Mouse (Mus musculus): ENCODE data around the gene Arhgef3.
A peak's percentile ranks its signal among the peaks of the same experiment; 100 is the strongest.

Gene Arhgef3

DNA sequence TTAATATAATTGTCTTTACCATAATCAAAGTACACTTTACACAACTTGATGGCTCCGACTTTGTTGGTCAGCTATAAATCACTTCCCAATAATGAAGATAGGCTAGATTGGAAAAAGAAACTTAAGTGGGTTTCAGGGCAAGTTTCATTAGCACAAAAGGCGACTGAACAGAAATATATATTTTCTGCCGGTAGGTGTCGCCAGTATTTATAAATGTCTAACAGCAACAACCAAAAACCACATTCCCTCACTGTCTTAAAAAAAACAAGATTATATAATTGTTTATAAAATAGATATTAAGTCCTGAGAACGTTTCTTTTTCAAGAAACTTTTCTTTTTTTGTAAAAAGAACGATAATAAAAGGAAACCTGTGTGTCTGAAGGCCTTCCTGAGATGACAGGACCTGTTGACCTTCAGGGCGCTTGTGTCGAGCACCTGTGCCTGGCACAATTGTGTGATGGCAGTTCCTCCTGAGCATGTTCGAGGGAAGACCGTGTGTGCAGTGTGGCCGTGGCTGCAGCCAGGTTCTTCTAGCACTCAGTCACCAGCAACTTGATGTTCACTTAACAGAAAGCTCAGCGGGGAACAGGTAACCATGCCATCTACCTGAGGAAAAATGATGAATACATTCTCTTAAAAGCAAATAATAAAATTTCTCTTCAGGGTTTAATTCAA is 223.5 kb downstream of the Arhgef3 start:
- peak in 1 of 2 experiments; percentile 77 for DNase-seq (ENCODE audit: inconsistent age in 2 of 2, low spot score in 1 of 2)

DNA sequence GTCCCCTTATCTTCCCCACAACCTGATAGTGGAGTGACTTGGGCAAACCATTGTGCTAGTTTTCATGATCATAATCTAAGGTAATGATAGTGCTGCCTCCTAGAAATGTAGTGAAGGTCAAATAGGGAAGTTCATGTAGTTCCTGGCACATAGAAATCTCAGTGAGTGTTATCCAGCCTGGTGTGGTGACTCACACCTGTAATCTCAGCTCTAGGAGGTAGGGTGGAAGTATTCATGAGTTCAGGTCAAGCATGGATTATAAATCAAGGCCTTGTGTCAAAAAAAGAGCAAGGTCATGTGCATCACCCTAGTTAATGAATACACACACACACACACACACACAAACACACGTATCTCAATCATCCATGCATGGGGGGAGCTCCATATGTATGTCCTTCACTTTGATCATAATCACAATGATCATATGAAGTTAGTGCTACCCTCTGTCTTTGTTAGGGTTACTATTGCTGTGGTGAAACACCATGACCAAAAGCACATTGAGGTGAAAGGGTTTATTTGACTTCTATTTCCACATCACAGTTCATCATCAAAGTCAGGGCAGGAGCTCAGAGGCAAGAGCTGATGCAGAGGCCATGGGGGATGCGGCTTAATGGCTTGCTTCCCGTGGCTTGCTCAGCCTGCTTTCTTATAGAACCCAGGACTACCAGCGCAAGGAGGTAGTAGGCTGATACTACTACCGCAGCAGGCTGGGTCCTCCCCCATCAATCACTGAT is 226.2 kb downstream of the Arhgef3 start:
- peak; percentile 31 to 64 for DNase-seq (ENCODE audit: inconsistent age in 2 of 2, low spot score in 1 of 2)

DNA sequence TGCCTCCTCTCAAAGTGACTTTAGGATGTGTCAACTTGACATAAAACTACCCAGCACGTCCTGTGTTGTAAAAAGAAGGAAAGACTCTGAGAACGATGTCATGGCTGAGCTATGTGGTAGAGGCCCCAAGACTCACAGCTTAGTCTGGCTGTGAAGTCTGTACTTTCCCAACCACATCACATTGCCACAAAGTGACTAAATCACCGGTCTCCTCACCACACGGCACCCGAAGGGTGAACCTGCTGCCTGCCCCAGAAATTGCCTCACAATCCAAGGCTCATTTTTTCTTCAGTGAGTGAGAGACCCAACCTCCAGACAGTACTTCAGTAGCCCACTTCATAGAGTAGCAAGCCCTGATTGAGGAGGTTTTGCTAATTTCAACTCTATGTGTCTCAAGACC is 226.8 kb downstream of the Arhgef3 start:
- peak in 1 of 2 experiments; percentile 67 for DNase-seq (ENCODE audit: inconsistent age in 2 of 2, low spot score in 1 of 2)

DNA sequence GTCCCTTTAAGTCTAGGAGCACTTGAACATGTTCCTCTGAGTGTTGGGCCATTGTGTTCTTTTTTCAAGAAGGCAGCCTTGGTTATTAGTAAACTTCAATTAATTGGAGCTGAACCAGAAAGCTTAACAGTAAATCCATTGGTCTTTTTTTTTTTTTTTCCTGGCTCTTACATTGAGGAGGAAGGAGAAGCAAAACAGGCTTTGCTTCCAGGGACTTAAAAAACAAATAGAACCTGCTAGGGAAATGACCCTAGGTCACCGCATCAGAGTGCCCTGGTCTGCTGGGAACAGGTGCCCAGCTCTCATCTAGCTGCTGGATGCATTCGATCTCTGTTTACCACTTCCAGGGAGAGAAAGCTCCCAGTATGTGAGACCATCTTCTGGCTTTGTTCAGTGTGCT is 227.8 kb downstream of the Arhgef3 start:
- DNase-seq (ENCODE audit: inconsistent age in 2 of 2, low spot score in 1 of 2): no peak

DNA sequence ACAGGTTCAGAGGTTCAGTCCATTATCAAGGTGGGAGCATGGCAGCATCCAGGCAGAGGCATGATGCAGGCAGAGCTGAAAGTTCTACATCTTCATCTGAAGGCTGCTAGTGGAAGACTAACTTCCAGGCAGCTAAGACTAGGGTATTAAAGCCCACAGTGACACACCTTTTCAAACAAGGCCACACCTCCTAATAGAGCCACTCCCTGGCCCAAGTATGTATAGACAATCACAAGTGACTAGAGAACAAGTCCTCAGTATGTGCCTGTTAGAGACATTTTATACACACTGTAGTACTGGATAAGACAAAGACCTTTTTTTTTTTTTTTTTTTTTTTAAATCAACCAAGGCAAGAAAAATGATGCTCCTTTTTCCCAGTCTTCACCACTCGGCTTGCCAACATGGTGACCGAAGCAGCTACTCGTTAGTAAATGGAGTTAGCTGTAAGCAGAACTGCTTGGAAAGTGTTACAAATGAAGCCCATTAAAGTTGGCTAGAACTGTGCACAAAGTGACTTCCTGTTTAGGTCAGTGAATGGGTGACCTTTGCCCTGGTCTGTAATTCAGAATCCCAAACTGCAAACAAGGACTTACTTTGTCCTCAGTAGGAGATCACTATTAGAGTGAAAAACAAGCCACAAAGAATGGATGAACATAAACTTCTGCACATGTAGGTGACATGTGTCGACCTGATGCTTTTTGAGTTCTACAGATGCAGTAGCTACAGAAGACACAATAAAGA is 229.7 kb downstream of the Arhgef3 start:
- DNase-seq (ENCODE audit: inconsistent age in 2 of 2, low spot score in 1 of 2): no peak

DNA sequence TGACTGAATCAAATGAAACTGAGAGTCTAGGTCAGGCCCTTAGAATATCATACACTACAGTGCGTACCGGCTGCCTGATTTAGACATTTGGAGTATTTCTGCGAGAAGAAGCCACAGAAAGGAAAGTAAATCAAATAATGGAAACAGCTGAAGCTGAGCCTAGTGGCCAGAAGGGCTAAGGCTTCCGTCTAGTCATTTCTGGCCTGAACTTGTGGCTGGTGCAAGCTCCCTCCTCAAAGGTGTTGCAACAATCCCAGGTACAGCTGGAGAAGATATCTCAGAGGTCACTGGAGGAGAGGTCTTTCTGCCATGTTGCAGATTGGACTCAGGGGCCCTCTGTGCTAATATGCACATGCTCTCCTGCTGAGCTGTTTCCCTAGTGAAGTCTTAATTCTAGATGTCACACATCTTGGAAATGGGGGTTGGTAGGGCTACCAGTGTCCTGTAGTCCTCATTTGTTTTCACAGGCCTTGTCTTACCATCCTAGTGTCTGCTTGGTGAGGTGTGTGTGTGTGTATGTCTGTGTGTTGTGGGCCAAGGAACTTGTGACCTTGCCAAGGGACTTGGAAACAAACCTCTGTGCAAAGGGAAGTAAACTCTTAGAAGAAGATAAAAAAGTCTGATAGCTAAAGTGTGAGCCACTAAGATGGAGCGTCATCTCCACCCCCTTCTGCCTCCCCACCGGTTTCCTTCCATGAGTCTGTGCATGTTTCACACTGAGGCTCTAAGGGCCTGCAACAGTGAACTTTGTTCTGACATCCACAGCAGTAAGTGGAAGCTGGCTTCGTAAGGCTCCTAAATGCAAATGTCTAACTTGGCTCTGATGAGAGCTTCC is 230.6 kb downstream of the Arhgef3 start:
- no peak for DNase-seq (ENCODE audit: inconsistent age in 2 of 2, low spot score in 1 of 2)

DNA sequence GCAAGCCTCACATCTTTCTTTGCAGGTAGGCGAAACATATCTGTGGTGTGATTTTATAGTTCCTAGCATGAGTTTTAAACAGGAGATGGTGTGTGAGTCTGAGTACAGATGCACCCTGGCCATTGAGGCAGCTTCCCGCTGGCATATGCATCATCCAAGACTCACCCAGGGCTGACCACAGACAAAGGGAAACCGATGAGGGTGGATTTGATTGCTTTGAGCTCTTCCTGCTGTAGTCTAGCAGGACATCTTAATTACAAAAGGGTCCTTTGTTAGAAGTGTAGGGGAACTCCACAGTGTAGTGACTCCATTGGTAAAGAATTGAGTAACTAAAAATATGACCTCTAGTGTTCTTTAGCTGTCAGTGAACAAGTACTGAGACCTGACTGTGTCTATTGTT is 232.5 kb downstream of the Arhgef3 start:
- DNase-seq (ENCODE audit: inconsistent age in 2 of 2, low spot score in 1 of 2): no peak

DNA sequence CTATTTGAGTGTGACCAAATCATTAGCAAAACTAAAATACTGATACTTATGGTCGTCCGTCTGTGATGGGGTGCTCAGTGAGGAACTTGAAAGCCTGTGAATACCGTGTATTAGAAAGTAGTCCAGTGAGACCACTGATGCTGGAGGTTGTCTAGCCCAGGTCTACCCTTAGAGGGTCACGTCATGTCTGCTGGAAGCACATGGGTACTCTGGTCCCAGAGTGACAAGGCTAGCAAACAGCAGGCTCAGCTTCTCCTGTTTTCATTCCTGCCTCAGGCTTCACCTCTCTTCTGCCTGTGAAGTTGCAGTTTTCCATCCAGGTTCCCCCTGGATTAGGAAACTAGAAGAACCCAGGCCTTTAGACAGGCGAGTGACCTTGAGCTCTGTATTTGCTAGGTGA is 233.0 kb downstream of the Arhgef3 start:
- DNase-seq (ENCODE audit: inconsistent age in 2 of 2, low spot score in 1 of 2): no peak

DNA sequence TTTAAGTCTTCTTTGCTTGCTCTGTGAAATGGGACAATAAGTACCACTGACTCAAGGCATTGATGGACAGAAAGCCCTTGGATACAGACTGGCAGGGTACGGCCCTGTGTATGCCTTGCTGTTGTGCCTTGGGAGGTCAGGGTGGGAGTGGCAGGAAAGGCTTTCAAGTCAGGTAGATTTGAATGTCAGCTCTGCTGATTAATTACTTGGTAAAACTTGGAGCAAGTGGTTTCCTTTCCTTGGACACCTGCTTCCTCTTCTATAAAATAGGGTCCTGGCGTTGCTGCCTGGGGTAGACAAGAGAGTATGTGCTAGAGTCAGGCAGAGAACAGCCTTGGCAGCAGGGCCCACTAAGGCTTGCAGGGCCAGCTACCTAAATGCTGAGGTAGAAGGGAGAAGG is 233.4 kb downstream of the Arhgef3 start:
- DNase-seq (ENCODE audit: inconsistent age in 2 of 2, low spot score in 1 of 2): no peak

DNA sequence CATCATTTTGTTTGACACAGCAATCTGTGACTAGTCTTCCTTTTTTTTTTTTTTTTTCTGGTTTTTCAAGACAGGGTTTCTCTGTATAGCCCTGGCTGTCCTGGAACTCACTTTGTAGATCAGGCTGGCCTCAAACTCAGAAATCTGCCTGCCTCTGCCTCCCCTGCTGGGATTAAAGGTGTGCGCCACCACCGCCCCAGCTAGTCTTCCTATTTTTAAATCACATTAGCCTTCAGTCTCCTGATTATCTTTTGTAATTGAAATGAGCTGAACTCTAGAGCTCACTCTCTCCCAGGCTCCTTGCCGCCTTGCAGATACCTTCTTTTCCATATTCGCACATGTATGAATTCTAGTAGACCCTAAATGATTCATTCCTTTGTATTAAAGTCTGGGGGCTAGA is 234.0 kb downstream of the Arhgef3 start:
- DNase-seq (ENCODE audit: inconsistent age in 2 of 2, low spot score in 1 of 2): no peak

DNA sequence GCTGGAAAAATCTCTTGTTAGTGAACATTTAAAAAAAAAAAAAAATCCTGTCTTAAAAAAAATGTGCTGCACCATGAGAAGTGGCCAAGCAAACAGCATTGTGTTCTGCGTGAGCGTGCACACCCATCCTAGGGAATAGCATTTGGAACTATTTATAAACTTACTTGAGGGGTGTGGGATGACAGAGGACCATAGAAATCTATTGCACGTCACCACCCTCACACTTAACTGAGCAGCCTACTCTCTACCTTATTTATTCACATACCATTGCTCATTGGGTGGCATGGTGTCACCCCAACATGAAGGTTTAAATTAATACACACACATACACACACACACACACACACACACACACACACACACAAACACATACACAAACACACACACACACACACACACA is 234.4 kb downstream of the Arhgef3 start:
- no peak for DNase-seq (ENCODE audit: inconsistent age in 2 of 2, low spot score in 1 of 2)

DNA sequence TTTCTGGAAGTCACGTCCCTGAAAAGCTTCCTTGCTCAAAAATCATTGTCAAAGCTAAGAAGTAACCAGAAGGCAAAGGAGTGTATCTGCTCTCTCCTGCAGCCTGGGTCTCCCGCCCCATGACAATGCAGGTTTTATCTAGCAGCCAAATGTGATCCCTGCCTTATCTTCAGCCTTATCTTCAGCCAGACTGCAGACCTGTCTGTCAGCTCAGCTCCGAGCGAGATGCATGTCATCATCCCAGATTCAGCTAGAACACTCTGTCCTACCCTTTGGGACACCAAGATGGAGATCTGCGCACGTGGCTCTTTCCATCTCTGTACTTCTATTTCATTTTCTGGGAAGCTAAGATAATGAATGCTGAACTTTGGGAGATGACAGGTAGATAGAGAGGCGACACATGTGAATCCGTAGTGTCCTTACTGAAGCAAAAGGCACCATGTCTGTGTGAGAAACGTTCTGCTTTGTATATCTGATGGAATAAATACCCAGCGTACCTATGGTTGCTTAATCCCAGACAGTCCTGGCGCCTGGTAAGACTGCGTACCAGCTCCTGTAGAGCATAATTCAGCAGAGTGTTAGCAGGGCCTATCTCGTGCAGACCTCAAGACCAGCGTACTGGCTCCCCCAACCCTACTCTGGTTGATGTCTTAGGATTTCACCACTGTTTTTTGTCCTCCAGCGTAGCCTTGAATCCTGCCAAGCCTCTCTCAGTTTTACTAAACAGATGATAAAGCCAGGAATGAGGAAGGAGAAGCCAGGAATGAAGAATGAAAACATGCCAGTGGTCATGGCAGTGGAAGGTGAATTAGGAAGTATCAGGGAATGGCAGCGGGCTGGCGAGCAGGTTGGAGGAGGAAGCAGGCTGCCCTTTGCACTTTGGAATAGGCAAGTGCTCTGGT is 235.4 kb downstream of the Arhgef3 start:
- peak; percentile 57 to 74 for DNase-seq (ENCODE audit: inconsistent age in 2 of 2, low spot score in 1 of 2)

DNA sequence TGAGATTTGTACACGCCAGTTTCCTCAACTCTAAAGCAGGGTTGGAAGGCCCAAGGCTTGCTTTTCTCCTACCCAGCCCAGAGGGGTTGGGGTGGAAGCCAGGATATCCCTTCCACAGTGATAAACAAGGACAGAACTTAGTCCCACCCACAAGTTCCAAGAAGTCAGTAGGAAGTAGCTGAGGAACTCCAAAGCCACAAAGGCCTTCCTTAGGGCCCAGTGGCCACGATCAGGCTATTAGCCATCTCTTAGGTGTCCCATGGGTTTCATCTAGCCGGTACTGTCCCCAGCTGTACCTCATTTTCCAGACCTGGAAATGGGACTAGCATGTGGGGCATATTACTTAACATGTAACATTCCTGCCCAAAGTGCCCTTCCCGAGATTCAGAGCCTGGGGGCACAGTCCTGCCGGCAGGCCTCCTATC is 236.4 kb downstream of the Arhgef3 start:
- peak in 1 of 2 experiments; percentile 70 for DNase-seq (ENCODE audit: inconsistent age in 2 of 2, low spot score in 1 of 2)

DNA sequence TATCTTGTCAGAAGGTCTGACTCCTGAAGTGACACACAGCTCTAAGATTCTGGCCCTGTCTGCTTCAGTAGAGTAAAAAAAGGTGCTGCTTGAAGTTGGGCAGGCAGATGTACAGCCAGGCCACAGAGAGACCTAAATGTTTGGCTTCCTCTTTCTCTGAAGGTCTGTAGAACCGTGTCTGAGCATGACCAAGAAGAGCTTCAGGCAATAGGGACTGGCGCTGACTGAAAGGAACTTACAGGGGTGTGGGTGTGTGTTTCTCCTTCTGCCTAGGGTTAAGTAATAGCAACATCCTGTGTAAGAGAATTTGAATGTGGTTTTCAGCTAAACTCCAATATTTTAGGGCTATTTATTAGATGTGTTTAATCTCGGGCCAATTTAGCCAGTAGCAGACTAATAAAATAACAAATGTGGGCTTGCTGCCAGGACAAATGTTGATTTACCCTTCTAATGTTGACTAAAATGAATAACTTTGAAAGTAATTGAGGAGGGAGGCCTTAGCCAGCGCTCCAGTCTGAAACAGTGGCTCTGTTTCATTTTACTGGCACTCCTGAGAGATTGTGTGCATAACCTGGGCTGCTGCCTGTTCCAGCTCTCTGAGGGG is 236.9 kb downstream of the Arhgef3 start:
- peak in 1 of 2 experiments; percentile 84 for DNase-seq (ENCODE audit: inconsistent age in 2 of 2, low spot score in 1 of 2)

DNA sequence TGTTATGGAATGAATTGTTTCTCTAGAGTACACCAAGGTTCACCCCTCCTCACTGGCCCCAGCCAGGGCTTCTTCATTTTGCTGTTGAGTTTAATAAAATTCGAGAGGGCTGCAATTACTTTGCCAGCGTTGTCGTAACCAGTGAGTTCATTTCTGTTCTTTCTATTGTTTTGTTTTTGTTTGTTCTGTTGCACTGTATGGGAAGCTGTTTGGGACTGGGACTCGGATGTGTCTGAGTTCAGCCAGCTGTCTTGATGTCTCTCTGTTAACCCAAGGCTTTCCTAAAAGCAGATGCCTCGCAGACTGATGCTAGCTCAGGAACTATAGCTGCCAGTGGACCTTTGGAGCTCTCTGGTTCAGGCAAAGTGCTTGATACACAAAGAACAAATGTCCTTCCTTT is 237.8 kb downstream of the Arhgef3 start:
- DNase-seq (ENCODE audit: inconsistent age in 2 of 2, low spot score in 1 of 2): no peak

DNA sequence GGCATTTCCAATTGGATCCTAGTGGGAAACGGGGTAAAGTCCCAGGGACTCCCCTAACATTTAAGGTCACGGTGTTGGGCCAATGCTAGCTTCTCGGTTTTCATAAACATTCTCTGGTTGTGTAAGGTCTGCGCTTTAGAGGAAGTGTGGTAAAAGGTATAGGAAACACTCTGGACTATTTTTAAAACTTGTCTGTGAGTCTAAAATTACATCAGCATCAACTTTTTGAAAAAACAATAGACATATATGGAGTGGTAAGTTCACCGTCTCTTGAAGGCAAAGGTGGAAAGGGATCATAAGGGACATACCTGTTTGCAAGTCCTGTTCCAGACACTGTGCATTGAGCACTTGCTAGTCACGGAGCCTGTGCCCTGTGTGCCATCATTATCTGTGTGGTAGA is 240.5 kb downstream of the Arhgef3 start:
- no peak for DNase-seq (ENCODE audit: inconsistent age in 2 of 2, low spot score in 1 of 2)

DNA sequence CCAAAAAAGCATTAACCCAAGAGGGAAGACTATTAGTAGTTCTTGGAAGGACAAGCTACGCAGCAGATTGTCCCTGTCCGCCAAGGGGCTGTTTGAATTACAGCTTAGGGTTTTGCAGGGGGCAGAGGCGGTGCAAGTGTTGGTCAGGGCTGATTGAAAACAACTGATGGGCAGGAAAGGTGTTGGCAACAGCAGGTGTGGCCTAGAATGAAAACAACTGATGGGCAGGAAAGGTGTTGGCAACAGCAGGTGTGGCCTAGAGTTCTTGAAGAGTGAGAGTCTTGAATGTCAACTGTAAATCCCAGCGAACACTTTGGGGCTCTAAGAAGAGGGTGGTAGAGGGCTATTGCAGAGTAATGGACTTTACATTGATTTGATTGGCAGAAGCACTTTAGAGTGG is 241.2 kb downstream of the Arhgef3 start:
- no peak for DNase-seq (ENCODE audit: inconsistent age in 2 of 2, low spot score in 1 of 2)

DNA sequence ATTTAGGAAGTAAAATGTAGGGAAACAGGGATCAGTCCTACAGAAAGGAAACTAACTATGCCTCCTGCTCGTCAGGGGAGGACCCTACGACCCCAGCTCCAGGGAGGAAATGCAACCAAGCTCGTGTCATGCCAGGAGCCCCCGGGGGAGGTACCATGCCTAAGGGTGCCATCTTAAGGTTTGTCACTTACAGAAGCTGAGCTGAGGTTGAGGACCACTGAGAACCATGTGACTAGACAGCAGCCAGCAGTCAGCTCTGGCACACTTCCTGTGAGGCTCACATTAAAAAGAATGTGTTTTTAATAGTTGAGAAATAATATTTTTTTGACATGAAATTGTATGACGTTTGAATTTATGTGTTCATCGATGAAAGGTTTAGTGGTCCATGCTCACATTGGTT is 242.4 kb downstream of the Arhgef3 start:
- DNase-seq (ENCODE audit: inconsistent age in 2 of 2, low spot score in 1 of 2): no peak

DNA sequence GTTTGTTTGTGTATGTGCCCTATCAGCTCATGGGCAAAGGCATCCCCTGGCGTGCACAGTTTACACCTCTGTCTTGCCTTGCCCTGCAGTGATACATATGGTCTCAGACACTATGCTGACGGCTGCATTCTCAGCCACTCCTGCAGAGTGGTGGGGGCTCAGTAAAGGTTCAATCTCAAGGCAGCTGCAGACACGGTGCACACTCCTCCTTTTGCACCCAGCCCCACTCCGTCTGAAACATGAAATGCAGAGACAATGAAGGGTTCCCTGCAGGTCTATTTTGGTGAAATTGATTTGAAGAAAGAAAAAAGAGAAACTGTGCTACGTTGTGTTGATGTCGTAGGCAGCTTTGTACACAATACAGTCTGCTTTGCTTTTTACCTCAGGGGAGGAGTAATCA is 243.5 kb downstream of the Arhgef3 start:
- no peak for DNase-seq (ENCODE audit: inconsistent age in 2 of 2, low spot score in 1 of 2)

DNA sequence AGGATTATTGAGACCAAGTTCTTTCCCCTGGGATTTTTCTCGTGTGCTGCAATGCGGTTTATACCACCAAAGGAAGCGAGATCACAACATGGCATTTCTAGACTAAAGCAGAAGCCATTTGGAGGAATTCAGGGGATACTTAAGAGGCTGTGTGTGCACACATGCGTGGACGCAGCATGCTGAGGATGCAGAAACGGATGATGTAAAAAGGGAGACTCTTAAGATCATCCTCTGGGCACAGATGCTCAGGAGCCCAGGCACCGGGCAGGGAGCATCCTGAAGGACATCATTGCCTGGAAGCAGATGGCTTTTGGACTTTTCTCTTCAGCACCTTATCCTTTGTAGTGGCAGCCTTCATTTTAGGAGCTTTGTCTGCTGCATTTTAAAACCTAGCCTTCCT is 246.2 kb downstream of the Arhgef3 start:
- no peak for DNase-seq (ENCODE audit: inconsistent age in 2 of 2, low spot score in 1 of 2)
